Mouse (Mus musculus): ENCODE measurements around the gene Nmnat2. TPM values are rescaled to one million over a fixed set of nuclear protein-coding genes. Genes with fewer than 3 reads are reported as not detected.

The Nmnat2 gene
- total and polyA plus RNA-seq, 2 experiments from 2014 or later: 70.5 to 120 TPM

DNA sequence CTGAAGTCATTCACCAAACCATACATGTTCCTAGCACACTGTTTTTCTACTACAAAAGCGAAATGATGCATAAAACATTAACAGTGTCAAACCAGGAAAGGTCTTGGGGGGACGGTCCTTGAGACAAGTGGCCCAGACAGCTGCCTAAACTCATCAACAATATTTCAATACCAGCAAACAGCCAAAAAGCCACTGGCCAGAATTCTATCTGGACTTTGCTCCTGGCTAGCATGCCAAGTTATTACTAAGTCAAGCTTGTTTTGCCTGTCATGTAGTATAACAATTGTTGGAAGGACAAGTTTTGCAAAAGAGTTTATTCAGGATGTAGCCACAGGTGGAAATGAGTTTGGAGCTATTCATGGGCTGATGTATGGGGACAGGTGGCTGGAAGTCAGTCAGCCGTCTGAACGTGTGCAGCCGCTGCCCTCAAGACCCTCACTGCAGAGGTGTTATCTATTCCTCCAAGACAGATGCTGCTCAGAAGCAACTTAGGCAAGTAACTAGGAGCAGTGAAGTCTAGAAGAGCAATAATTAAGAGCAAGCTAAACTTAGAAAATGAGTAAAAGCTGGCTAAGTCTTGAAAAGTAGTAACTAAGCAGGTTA lies 202.3 kb downstream of the Nmnat2 start:
- Histone ChIP-seq H3K9me3 (ENCODE audit: low read length) (no peaks in the 10 kb centered on the region), H3K4me3 (ENCODE audit: low read length) (no peak overlapping the region), H3K27me3 (ENCODE audit: insufficient read depth, low read length) (no peaks in the 10 kb centered on the region), H3K9ac (replicated peaks; ENCODE audit: low read length) (no peak overlapping the region), H3K36me3 (ENCODE audit: insufficient read depth, low read length) (no peaks in the 10 kb centered on the region), H3K4me2 (ENCODE audit: low read depth, low read length) (no peak overlapping the region), H3K27ac (no peak overlapping the region), H3K4me1 (ENCODE audit: insufficient read depth, low read length) (no peaks in the 10 kb centered on the region)
- WGBS: 83% methylated on average over 5 of the region's 5 CpGs
- ATAC-seq (no peak), DNase-seq (ENCODE audit: low spot score) (no peak)
- TF ChIP-seq CTCF (IDR thresholded peaks at IDR 0.05; ENCODE audit: low read depth): no peak

DNA sequence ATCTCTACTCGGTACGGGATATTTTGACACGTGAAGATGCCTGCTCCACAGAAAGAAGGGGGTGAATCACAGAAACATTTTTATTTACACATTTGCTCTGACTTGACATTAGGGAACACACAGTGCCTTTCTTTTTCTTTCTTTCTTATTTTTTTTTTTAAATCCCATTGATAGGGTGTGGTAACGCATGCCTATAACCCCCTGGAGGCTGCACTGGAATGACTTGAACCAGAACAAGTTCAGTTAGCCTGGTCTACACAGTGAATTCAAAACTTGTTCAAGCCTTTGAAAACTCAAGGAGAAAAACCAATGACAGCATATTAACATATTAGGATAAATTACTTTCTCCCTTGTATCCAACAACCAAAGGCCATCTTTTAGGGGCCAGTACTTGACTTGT lies 204.3 kb downstream of the Nmnat2 start:
- Histone ChIP-seq H3K4me2 (ENCODE audit: low read depth, low read length) (no peak overlapping the region), H3K36me3 (ENCODE audit: insufficient read depth, low read length) (no peaks in the 10 kb centered on the region), H3K9ac (replicated peaks; ENCODE audit: low read length) (no peak overlapping the region), H3K27me3 (ENCODE audit: insufficient read depth, low read length) (no peaks in the 10 kb centered on the region), H3K27ac (no peak overlapping the region), H3K9me3 (ENCODE audit: low read length) (no peaks in the 10 kb centered on the region), H3K4me3 (ENCODE audit: low read length) (no peak overlapping the region), H3K4me1 (ENCODE audit: insufficient read depth, low read length) (no peaks in the 10 kb centered on the region)
- ATAC-seq (no peak), DNase-seq (ENCODE audit: low spot score) (no peak)
- TF ChIP-seq CTCF (IDR thresholded peaks at IDR 0.05; ENCODE audit: low read depth): no peak
- WGBS: 90% methylated on average over 4 of the region's 4 CpGs

DNA sequence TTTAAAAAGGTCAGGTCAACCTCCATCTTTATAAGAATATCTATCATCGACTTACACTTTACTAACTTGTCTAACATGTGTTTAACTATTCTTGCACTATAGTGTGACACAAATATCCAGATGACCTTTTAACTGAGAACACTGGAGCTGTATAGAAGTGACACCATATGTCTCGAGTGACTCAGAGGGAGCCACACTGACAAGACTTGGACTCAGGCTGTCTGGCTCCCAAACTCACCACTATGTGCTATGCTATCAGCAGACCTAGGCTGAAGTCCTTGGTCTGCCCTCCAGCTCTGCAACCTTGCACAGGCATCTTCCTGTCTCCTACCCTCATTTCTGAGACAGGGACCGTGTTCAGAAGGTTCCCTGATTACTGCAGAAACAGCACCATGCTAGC lies 209.0 kb downstream of the Nmnat2 start:
- no peak overlapping the region for H3K9ac ChIP-seq (replicated peaks; ENCODE audit: low read length)
- H3K4me2 ChIP-seq (ENCODE audit: low read depth, low read length): no peak overlapping the region
- H3K9me3 ChIP-seq (ENCODE audit: low read length): no peaks in the 10 kb centered on the region
- H3K4me1 ChIP-seq (ENCODE audit: insufficient read depth, low read length): no peaks in the 10 kb centered on the region
- no peaks in the 10 kb centered on the region for H3K36me3 ChIP-seq (ENCODE audit: insufficient read depth, low read length)
- 75% methylated on average over 3 of the region's 3 CpGs for WGBS
- no peak overlapping the region for H3K27ac ChIP-seq
- ATAC-seq (no peak), DNase-seq (ENCODE audit: low spot score) (no peak)
- TF ChIP-seq CTCF (IDR thresholded peaks at IDR 0.05; ENCODE audit: low read depth): no peak
- H3K27me3 ChIP-seq (ENCODE audit: insufficient read depth, low read length): no peaks in the 10 kb centered on the region
- no peak overlapping the region for H3K4me3 ChIP-seq (ENCODE audit: low read length)

DNA sequence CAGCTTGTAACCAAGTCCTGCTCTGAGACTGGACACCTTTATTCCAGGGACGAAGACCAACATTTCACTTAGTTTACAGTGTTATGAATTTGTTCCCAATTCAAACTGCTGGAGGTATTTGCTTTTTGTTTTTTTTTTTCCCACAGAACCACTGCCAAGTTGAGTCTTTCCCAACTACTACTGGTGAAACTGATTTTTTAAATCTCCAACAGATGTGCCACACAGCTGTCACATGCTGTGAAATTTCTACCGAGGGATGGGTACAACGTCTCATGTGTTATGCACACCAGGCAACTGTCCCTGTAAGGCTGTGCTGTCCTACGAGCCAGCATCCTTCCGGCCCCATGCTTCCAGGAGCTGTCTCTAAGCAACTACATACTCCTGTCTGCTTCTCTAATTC lies 213.5 kb downstream of the Nmnat2 start:
- no peak for ATAC-seq
- no peak overlapping the region for H3K27ac ChIP-seq
- 65% methylated on average over 5 of the region's 5 CpGs for WGBS

More for the DNA sequence above, 213.5 kb downstream of the Nmnat2 start:
- Histone ChIP-seq H3K9ac (replicated peaks; ENCODE audit: low read length) (no peak overlapping the region), H3K36me3 (ENCODE audit: insufficient read depth, low read length) (no peaks in the 10 kb centered on the region), H3K4me1 (ENCODE audit: insufficient read depth, low read length) (no peaks in the 10 kb centered on the region; the same call in 1 of the 2 replicates), H3K9me3 (ENCODE audit: low read length) (no peaks in the 10 kb centered on the region), H3K4me2 (ENCODE audit: low read depth, low read length) (no peak overlapping the region), H3K4me3 (ENCODE audit: low read length) (no peak overlapping the region), H3K27me3 (ENCODE audit: insufficient read depth, low read length) (no peaks in the 10 kb centered on the region)
- TF ChIP-seq CTCF (IDR thresholded peaks at IDR 0.05; ENCODE audit: low read depth): no peak
- no peak for DNase-seq (ENCODE audit: low spot score)

Other genes with a start within 250 kb of the Nmnat2 start
- gene Apobec4, start 204.4 kb upstream of the Nmnat2 start, total RNA-seq (2014; rRNA removed): not detected in 2 replicates
- gene Apobec4, start 204.4 kb upstream of the Nmnat2 start, polyA plus RNA-seq (2015; fragmentation: Nextera tagmentation; extraction: Ambion mirVana): not detected in 2 replicates
- gene Rgl1, start 188.6 kb upstream of the Nmnat2 start, total RNA-seq (2014; rRNA removed): 16.1 and 17.6 TPM in 2 replicates
- 16.0 and 17.0 TPM in 2 replicates for gene Rgl1, start 188.6 kb upstream of the Nmnat2 start, polyA plus RNA-seq (2015; fragmentation: Nextera tagmentation; extraction: Ambion mirVana)
- gene Arpc5, start 188.5 kb upstream of the Nmnat2 start, total RNA-seq (2014; rRNA removed): 108 and 118 TPM in 2 replicates
- gene Arpc5, start 188.5 kb upstream of the Nmnat2 start, polyA plus RNA-seq (2015; fragmentation: Nextera tagmentation; extraction: Ambion mirVana): 312 and 319 TPM in 2 replicates
- gene Ncf2, start 154.8 kb upstream of the Nmnat2 start, total RNA-seq (2014; rRNA removed): 3.7 and 16.7 TPM in 2 replicates
- gene Ncf2, start 154.8 kb upstream of the Nmnat2 start, polyA plus RNA-seq (2015; fragmentation: Nextera tagmentation; extraction: Ambion mirVana): 1.8 and 3.5 TPM in 2 replicates
- 60.8 and 65.0 TPM in 2 replicates for gene Smg7, start 52.3 kb upstream of the Nmnat2 start, total RNA-seq (2014; rRNA removed)
- gene Smg7, start 52.3 kb upstream of the Nmnat2 start, polyA plus RNA-seq (2015; fragmentation: Nextera tagmentation; extraction: Ambion mirVana): 24.6 and 26.9 TPM in 2 replicates
- 5.8 and 6.3 TPM in 2 replicates for gene Lamc2, start 231.5 kb downstream of the Nmnat2 start, total RNA-seq (2014; rRNA removed)
- 3.7 and 4.4 TPM in 2 replicates for gene Lamc2, start 231.5 kb downstream of the Nmnat2 start, polyA plus RNA-seq (2015; fragmentation: Nextera tagmentation; extraction: Ambion mirVana)